Mouse (Mus musculus) neural tube, embryonic 15.5 days (tissue): ENCODE data around the gene Fnip2. TPM values are rescaled to one million over a fixed set of nuclear protein-coding genes. Genes with fewer than 3 reads are reported as not detected.

Experiments used
- ATAC-seq: fragments of 200-750 bp; cut with Nextera tagmentation; 2 replicates; pipeline ENCODE4 v1.8.0; 2017; ENCODE audit warnings: mild to moderate bottlenecking, moderate TSS enrichment, moderate library complexity; ENCODE audit not compliant: low FRiP score
- H3K27ac ChIP-seq: fragments of 300-500 bp; sonication (generic); replicated peaks from 2 replicates; pipeline ENCODE4 v1.5.1; 2015; ENCODE audit warnings: mild to moderate bottlenecking, inconsistent platforms
- H3K27me3 ChIP-seq: fragments of 300-500 bp; sonication (generic); replicated peaks from 2 replicates; pipeline ENCODE4 v1.6.1; 2015; ENCODE audit warnings: inconsistent platforms
- H3K36me3 ChIP-seq: fragments of 300-500 bp; sonication (generic); 2 replicates; pipeline ENCODE4 v1.6.1; 2015; ENCODE audit warnings: inconsistent platforms
- H3K4me1 ChIP-seq: fragments of 300-500 bp; sonication (generic); 2 replicates; pipeline ENCODE4 v1.6.1; 2015; ENCODE audit warnings: inconsistent platforms
- H3K4me2 ChIP-seq: fragments of 300-500 bp; sonication (generic); 2 replicates; pipeline ENCODE4 v1.6.1; 2015; ENCODE audit warnings: inconsistent platforms, mild to moderate bottlenecking, moderate library complexity
- H3K4me3 ChIP-seq: fragments of 300-500 bp; sonication (generic); replicated peaks from 2 replicates; pipeline ENCODE4 v1.5.1; 2015; ENCODE audit warnings: mild to moderate bottlenecking, inconsistent platforms
- H3K9ac ChIP-seq: fragments of 300-500 bp; sonication (generic); replicated peaks from 2 replicates; pipeline ENCODE4 v1.6.1; 2015; ENCODE audit warnings: mild to moderate bottlenecking, inconsistent platforms
- H3K9me3 ChIP-seq: fragments of 300-500 bp; sonication (generic); replicated peaks from 2 replicates; pipeline ENCODE4 v1.6.1; 2016; ENCODE audit warnings: inconsistent platforms
- WGBS: fragments of 180-500 bp; shearing (Covaris S2); methylation state at CpG from one replicate; pipeline ENCODE4 v1.1.7; 2015; ENCODE audit warnings: mixed read lengths; 5-methylcytosine and 5-hydroxymethylcytosine counted together
- polyA plus RNA-seq: library from polyadenylated mRNA; unstranded; fragments of >200 nt; fragmentation: Nextera tagmentation; extraction: Ambion mirVana; gene quantifications from 2 replicates; pipeline ENCODE4 v1.2.1, GENCODE M21; 2015

The Fnip2 gene
- polyA plus RNA-seq, 1 experiment from 2014 or later: 7.3 TPM

GRCm38 (mm10) chr3:79433593-79433992, 134.0 kb downstream of the Fnip2 start:
- Histone ChIP-seq H3K4me3 (no peak overlapping the region), H3K9me3 (no peaks in the 10 kb centered on the region), H3K4me2 (no peak overlapping the region), H3K27ac (no peak overlapping the region), H3K27me3 (no peaks in the 10 kb centered on the region), H3K36me3 (no peaks in the 10 kb centered on the region), H3K4me1 (no peaks in the 10 kb centered on the region), H3K9ac (no peak overlapping the region)
- no peak for ATAC-seq

GRCm38 (mm10) chr3:79425441-79425840, 142.2 kb downstream of the Fnip2 start:
- Histone ChIP-seq H3K9me3 (no peaks in the 10 kb centered on the region), H3K36me3 (no peaks in the 10 kb centered on the region), H3K4me3 (no peak overlapping the region), H3K27me3 (no peaks in the 10 kb centered on the region), H3K4me1 (no peaks in the 10 kb centered on the region), H3K4me2 (no peak overlapping the region), H3K27ac (no peak overlapping the region), H3K9ac (no peak overlapping the region)
- WGBS: 89% methylated on average over 1 of the region's 1 CpGs
- no peak for ATAC-seq

- Histone ChIP-seq H3K9me3 (no peaks in the 10 kb centered on the region), H3K27ac (no peak overlapping the region), H3K27me3 (no peaks in the 10 kb centered on the region), H3K9ac (no peak overlapping the region), H3K4me1 (peaks cover 6% of the 10 kb centered on the region), H3K4me2 (no peak overlapping the region), H3K36me3 (no peaks in the 10 kb centered on the region), H3K4me3 (no peak overlapping the region)
- no peak for ATAC-seq
- WGBS: 88% methylated on average over 14 of the region's 14 CpGs
Observed at GRCm38 (mm10) chr3:79418921-79419320, 148.7 kb downstream of the Fnip2 start.

GRCm38 (mm10) chr3:79416944-79417680, 150.5 kb downstream of the Fnip2 start:
- no peak for ATAC-seq
- Histone ChIP-seq H3K36me3 (no peaks in the 10 kb centered on the region), H3K27me3 (no peaks in the 10 kb centered on the region), H3K4me3 (no peak overlapping the region), H3K4me1 (peaks cover 6% of the 10 kb centered on the region), H3K4me2 (no peak overlapping the region), H3K9me3 (no peaks in the 10 kb centered on the region), H3K27ac (no peak overlapping the region), H3K9ac (no peak overlapping the region)
- WGBS: 23% methylated on average over 4 of the region's 4 CpGs

GRCm38 (mm10) chr3:79415929-79416328, 151.7 kb downstream of the Fnip2 start:
- Histone ChIP-seq H3K27ac (no peak overlapping the region), H3K9ac (no peak overlapping the region), H3K4me1 (peaks cover 6% of the 10 kb centered on the region), H3K4me2 (no peak overlapping the region), H3K27me3 (no peaks in the 10 kb centered on the region), H3K36me3 (no peaks in the 10 kb centered on the region), H3K9me3 (no peaks in the 10 kb centered on the region), H3K4me3 (no peak overlapping the region)
- ATAC-seq: no peak

- H3K9ac ChIP-seq: no peak overlapping the region
- H3K9me3 ChIP-seq: no peaks in the 10 kb centered on the region
- H3K4me1 ChIP-seq: peaks cover 6% of the 10 kb centered on the region
- ATAC-seq: no peak
- no peak overlapping the region for H3K4me2 ChIP-seq
- H3K27ac ChIP-seq: no peak overlapping the region
- no peak overlapping the region for H3K4me3 ChIP-seq
- H3K27me3 ChIP-seq: no peaks in the 10 kb centered on the region
- 88% methylated on average over 5 of the region's 5 CpGs for WGBS
- H3K36me3 ChIP-seq: no peaks in the 10 kb centered on the region
Observed at GRCm38 (mm10) chr3:79415081-79415480, 152.5 kb downstream of the Fnip2 start.

GRCm38 (mm10) chr3:79413492-79413891, 154.1 kb downstream of the Fnip2 start:
- WGBS: 90% methylated on average over 1 of the region's 1 CpGs
- H3K4me3 ChIP-seq: no peak overlapping the region
- H3K9ac ChIP-seq: no peak overlapping the region
- H3K4me1 ChIP-seq: peaks cover 10% of the 10 kb centered on the region
- H3K36me3 ChIP-seq: no peaks in the 10 kb centered on the region
- H3K27ac ChIP-seq: no peak overlapping the region
- no peaks in the 10 kb centered on the region for H3K27me3 ChIP-seq
- no peak overlapping the region for H3K4me2 ChIP-seq
- H3K9me3 ChIP-seq: no peaks in the 10 kb centered on the region
- ATAC-seq: no peak

- no peaks in the 10 kb centered on the region for H3K27me3 ChIP-seq
- H3K9ac ChIP-seq: no peak overlapping the region
- WGBS: 67% methylated on average over 2 of the region's 2 CpGs
- H3K4me3 ChIP-seq: no peak overlapping the region
- no peak overlapping the region for H3K4me2 ChIP-seq
- ATAC-seq: no peak
- no peaks in the 10 kb centered on the region for H3K36me3 ChIP-seq
- H3K9me3 ChIP-seq: no peaks in the 10 kb centered on the region
- H3K27ac ChIP-seq: no peak overlapping the region
- peaks cover 4% of the 10 kb centered on the region; the same call in 1 of the 2 replicates for H3K4me1 ChIP-seq
Observed at GRCm38 (mm10) chr3:79411666-79412065, 155.9 kb downstream of the Fnip2 start.

- Histone ChIP-seq H3K36me3 (no peaks in the 10 kb centered on the region), H3K9ac (no peak overlapping the region), H3K27me3 (no peaks in the 10 kb centered on the region), H3K27ac (no peak overlapping the region), H3K9me3 (no peaks in the 10 kb centered on the region), H3K4me3 (no peak overlapping the region), H3K4me2 (no peak overlapping the region), H3K4me1 (peaks cover 4% of the 10 kb centered on the region; the same call in 1 of the 2 replicates)
- 40% methylated on average over 5 of the region's 5 CpGs for WGBS
- no peak for ATAC-seq
Observed at GRCm38 (mm10) chr3:79410629-79410995, 157.0 kb downstream of the Fnip2 start.

- H3K4me2 ChIP-seq: no peak overlapping the region
Observed at GRCm38 (mm10) chr3:79409927-79410628, 157.5 kb downstream of the Fnip2 start.

GRCm38 (mm10) chr3:79408546-79408945, 159.1 kb downstream of the Fnip2 start:
- WGBS: 37% methylated on average over 4 of the region's 4 CpGs
- peaks cover 4% of the 10 kb centered on the region; the same call in 1 of the 2 replicates for H3K4me1 ChIP-seq
- no peak overlapping the region for H3K27ac ChIP-seq
- no peak overlapping the region for H3K9ac ChIP-seq
- no peaks in the 10 kb centered on the region for H3K27me3 ChIP-seq
- no peak overlapping the region for H3K4me3 ChIP-seq
- no peak for ATAC-seq
- no peaks in the 10 kb centered on the region for H3K36me3 ChIP-seq
- no peak overlapping the region for H3K4me2 ChIP-seq
- H3K9me3 ChIP-seq: no peaks in the 10 kb centered on the region

More at GRCm38 (mm10) chr3:79409927-79410628, 157.5 kb downstream of the Fnip2 start:
- no peaks in the 10 kb centered on the region for H3K36me3 ChIP-seq
- no peaks in the 10 kb centered on the region for H3K9me3 ChIP-seq
- no peak overlapping the region for H3K4me3 ChIP-seq
- H3K27me3 ChIP-seq: no peaks in the 10 kb centered on the region
- no peak overlapping the region for H3K27ac ChIP-seq
- no peak overlapping the region for H3K9ac ChIP-seq
- peaks cover 4% of the 10 kb centered on the region; the same call in 1 of the 2 replicates for H3K4me1 ChIP-seq
- WGBS: 9% methylated on average over 10 of the region's 10 CpGs
- ATAC-seq: peak; percentile 70
